Mouse (Mus musculus): ENCODE results near the gene 2010111I01Rik.
"Not testable (repeated sequence)": the region's sequence is repeated elsewhere in the genome, so short reads cannot be mapped to it uniquely, and the experiment has no call there.

2010111I01Rik gene

DNA sequence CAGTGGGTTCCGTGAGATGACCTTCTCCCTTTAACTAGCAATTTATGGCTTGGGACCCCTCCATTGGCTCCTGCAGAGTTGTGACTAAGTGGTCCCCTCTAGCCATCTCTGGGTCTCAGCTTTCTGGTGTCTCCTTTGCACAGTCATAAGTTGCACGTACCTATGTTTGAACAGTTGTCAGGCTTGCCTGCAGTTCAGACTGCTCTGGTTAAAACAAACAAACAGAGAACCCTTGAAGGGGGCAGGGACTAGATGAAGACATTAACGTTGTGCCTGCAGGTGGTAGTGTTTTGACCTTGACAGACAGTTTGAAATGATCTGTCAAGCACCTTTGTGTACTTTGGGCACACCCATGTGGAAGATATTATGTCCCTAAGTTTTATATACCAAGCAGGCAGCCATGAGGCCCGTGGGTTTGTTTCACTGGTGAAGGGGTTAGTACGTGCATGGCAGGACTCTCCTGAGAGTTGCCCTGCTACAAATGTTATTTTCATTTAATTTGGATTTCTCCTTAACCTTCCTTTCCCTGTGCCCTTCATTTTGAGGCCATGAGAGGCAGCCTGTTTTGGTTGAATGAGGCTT is 118.0 kb downstream of the 2010111I01Rik start:
- peak in 1 of 2 experiments; percentile 37 for DNase-seq

DNA sequence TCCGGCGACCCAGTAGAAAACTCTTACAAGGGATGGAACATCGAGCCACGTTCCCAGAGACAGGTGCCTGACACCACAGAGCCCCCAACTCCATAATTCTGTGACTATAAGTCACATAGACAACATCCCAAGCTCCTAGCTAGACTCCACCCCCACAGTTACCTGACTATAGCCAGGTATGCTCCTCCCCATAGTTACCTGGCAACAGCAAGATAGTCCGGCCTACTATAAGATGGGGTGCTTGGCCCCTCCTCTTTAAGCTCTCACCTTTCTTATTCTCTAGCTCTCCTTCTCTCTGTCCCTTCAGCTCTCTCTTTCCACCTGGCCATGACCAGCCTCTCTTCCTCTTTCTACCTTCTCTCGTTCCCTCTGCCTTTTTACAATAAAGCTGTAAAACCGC is 118.4 kb downstream of the 2010111I01Rik start:
- not testable (repeated sequence) for DNase-seq

DNA sequence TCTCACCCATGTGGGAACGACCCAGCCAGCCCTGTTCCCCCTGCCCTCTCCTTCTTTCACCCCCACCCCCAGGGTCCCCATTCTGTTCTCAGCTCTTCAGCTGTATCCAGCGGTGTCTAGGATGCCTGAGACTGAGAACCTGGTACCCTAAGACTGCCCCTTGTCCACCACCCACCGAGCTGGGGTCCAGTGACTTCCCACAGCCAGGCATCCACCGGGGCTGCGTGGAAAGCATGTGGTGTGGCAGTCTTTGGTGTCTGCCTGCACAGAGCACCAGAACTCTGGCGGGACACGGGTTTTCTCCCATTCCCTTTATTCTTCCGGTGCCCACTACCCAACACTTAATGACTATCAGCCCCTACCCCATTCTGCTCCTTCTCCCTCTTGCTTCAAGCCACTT is 119.0 kb downstream of the 2010111I01Rik start:
- DNase-seq = no peak

DNA sequence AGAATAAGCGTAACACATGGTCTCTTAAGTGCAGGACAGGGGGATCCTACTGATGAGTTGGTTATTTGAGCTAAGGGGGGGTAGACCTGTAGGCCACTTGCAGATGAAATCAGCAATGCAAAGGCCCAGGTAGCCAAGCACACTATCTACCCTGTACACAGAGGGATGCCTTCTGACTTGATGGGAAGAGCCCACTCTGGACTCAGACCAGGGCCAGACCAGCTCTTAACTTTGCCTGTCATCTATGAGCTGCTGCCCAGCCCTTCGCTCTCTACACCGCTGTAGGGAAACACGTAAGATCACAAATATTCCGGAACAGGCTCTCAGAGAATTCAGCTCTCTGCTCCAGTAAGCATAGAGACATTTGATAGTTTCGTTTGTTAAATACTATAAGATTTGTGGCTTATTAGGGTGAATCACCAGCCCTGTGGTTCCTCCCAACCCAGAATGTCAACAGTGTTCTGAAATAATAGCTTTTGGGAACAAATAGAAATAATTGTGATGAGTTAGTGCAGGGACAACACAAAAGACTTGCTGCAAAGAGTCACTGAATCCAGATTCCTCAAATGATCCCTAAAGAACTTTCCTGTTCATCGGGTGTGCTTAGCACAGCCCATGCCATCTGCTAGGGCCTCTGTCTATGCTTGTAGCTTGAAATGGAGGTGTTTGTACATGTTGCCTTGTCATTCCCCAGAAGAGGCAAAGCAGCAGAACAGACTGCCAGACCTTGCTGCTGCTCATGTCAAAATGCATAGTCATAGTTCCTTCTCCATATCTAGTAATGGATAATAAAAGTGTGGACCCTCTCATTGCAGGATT is 123.4 kb downstream of the 2010111I01Rik start:
- no peak for DNase-seq

DNA sequence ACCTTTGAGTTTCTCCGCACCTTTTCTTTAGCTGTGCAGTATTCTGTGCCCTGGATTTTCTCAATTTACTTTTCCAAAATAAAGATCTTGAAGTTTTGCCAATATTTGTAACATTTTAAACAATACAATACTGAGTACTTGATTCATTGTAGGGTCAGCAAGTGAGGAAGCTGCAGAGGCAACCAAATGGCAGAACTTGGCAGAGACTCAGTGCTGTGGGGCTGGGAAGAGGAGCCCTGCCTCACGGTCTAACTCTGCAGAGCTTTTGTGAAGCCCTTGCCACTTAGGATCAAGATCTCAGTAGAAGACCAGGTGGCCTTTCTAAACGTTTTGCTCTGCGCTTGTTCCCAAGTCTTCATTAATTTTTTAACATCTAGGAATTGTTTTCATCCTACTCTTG is 124.8 kb downstream of the 2010111I01Rik start:
- no peak for DNase-seq

DNA sequence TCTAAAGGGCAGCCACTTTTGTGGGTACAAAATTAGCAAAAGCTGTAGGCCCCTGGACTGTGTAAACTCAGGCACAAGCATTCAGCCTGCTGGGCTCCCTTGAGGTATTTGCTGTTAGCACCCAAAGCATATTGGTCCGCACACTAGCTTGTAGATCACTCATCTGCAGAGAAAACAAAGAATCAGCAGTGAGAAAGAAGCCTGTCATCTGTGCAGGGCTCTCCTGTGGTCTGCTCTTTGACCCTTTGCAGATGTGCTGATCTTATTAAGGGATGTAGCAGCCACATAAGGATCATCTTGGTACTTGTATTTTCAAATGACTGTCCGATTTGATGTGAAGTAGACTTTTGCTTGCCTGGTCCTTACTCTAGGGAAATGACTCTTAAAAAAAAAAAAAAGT is 126.6 kb downstream of the 2010111I01Rik start:
- no peak for DNase-seq

DNA sequence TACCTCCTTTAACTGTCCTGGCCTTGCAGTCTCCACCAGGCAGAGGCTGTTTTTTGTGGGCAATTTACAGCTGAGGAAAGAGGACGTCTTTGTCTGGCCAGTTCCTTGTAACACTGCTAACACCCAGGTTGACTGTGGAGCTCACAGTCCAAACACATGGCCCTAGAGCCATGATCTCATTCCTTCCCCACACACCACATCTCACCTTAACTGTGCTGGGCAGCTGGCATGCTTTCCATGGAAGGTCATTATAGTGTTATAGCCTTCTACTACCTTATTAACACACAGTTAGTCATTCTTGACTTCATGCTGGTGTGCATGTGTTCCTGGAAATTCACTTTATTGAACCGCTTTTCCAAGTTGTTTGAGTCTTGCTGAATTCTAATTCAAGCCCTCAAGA is 127.6 kb downstream of the 2010111I01Rik start:
- no peak for DNase-seq

DNA sequence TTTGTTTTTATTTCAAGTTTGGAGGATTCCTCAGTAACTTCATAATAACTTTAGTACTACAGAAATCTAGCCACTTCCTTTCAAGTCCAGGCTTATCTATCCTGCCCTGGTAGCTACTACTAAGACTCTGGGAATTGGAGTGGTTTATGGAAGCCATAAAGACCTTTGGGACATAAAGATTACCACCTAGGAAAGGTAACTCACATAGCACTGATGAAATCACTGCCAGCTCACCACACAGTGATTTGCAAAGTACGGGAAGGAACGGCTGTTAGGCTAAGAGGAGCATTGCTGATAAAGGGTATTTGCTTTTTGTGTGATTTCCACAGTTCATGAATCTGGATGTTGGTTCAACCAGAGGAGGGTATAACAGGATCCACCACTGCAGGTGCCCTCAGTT is 128.2 kb downstream of the 2010111I01Rik start:
- DNase-seq = no peak

DNA sequence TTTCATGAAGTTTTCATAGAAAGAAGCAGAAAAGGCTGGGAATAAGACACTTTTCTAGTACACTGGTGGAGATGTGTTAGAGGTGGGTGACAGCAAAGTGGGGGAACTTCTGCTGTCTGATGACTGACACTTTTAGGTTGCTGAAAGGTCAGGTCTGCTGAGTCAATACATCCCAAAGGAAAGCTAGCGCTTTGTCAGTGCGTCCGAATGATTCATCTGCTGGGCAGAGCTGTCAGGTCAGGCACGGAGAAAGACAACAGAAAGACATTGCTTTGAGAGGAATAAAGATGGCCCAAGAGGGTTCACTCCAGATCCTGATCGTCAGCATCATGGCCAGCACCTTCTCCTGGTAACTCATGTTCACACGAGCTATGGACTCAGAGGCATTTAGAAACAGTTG is 128.9 kb downstream of the 2010111I01Rik start:
- no peak for DNase-seq

DNA sequence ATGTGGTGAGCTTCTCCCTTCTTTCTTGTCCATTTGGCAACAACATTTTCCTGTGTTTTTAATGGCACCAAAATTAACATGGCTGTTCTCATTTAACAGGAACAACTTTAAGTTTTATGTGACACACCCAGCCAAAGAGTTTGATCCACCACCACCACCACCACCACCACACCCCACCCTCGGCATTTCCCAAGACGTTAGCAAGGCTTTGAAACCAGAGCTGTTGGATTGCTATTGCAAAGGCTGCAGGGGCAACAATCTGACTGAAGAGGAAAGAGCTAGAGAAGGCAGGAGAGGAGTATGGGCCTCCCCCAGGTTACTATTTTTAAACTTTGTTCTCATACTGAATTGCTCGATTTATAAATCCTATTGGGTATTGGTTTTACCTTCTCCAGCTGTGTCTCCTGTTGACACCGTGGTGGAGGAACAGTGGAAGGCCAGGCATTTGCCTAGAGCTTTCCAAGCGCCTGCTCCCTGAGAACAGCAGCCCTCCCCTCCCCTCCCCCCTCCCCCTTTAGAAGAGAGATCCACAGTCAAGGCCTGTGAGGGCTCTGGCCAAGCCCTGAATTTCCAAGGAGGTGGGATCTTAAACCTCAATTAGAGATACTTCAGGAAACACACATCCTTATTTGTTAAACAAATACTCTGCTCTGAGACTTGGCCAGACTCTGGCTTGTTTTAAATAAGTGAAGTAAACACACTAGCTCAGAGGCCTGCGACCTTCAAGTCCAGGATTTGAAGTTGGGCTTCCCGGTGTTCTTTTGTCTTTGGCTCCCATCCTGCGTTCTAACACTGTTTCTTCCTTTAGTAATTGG is 129.8 kb downstream of the 2010111I01Rik start:
- peak in 1 of 2 experiments; percentile 52 for DNase-seq

DNA sequence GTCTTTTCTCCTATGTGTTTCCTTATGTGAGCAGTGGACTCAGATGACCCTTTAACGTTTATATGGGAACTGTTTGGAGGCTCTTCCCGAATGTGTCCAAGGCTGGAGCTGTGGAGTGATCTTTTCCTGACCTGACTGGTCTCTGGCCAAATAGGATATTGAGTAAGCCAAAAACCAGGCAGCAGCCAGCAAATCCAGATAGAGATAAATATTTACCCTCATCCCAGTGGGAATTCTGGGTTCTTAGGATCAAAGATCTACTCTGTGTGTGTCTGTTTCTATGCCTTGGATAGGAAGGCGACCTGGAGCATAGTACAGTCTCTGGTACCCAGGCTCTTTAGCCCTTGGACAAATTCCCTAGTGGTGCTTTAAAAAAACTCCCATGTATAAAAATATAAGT is 132.1 kb downstream of the 2010111I01Rik start:
- DNase-seq = peak; percentile 64 to 78

DNA sequence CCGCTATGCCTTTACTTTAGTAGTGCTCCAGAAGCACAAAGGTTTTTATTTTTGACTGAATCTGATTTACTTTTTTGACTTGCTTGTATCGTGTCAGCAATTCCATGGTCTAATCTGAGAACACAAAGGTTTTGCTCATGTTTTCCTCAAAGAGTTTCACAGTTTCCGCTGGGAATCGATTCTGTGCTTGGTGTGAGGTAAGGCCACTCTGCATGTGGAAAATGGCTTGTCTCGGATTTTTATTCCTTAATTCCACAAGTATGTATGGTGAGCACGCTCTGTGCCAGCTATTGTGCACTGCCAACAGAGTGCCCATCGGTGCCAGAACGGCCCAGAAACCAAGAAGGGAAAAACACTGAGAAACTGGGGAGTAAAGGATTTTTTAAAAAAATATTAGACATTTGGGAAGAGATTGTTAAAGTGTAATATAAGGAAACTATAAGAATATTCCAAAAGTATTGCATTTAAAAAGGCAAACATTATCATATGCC is 132.8 kb downstream of the 2010111I01Rik start:
- DNase-seq = no peak

DNA sequence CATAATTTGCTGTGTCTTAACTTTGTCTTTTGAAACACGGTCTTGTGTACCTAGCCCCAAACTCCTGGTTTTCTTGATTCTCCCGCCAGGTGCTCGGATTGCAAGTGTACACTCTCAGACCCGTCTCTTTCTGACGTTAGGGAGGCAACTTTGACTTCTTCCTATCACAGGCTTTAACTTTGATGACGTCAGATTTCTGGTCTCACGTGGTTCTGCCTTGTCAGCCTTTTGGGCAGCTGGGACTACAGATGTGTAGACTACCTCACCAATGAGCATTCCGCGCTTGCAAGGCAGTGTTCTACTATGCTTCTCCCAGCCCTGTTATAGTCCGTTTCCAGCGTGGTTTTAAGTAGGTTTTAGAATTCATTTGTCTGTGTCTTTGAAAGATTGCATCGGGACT is 137.1 kb downstream of the 2010111I01Rik start:
- DNase-seq = no peak

DNA sequence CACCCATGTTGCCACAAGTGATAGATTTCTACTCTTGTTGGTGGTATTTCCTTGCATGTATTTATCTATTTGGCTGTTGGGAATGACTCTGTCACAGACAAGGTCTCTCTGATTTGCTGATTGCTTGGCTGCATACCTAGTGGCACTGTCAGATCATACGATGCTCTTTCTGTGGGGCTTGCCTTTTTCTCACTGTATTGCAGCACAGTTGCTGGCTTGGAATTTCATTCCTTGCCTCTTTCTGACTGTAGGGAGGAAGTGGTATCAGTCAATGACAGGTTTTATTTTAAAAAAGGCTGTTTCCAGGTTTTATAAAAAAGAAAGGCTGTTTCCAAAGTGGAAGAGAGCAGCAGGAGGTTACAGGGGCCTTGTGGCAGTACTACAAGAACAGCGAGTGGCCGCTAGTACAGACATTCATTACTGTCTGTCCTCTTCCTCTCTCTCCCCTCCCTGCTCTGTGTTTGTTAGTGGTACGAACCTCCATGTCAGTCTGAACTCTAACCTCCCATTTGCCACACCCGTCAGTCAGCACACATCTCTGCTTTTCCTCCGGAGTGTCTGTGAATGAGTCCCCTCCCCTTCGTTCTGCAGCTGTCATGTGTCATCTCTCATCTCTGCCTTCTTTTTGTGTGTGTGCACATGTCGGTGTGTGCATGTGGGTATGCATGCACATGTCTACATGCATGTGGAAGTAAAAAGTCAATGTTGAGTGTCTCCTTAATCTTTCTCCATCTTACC is 138.3 kb downstream of the 2010111I01Rik start:
- no peak for DNase-seq

DNA sequence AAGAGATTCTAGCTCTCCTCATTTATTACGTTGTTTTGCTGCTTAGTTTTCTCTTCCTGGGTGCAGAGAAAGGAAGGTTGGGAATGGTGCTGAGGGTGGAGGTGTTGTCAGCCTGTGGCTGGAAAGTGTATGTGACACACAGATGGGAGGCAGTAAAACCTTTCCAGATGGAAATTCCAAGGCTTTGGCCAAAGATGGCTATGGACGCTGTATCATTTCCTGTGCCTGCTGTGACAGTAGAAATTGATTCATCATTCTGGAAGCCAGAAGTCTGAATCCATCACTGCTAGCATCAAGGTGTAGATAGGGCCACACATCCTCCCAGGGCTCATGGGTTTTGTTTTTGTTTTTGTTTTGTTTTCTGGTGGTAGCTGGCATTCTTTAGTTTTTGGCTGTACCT is 141.9 kb downstream of the 2010111I01Rik start:
- no peak for DNase-seq

DNA sequence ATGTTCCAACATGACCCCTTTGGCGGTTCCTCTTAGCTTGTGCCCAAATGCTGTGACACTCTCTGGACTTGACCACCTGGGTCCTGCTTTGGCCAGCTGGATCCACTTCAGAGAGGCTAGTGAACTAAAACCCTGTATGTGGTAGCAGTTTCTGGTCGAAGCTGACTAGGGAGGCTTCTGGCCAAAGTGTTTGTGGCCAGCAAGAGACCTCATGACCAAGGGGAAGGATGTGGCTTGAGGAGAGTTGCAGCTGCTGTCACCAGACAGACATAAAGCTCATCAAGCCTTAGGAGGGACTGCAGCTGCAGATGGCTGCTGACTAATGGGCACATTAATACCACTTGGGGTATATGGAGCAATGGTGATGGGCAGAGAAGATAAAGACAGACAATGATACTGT is 143.9 kb downstream of the 2010111I01Rik start:
- DNase-seq = peak; percentile 46 to 52

DNA sequence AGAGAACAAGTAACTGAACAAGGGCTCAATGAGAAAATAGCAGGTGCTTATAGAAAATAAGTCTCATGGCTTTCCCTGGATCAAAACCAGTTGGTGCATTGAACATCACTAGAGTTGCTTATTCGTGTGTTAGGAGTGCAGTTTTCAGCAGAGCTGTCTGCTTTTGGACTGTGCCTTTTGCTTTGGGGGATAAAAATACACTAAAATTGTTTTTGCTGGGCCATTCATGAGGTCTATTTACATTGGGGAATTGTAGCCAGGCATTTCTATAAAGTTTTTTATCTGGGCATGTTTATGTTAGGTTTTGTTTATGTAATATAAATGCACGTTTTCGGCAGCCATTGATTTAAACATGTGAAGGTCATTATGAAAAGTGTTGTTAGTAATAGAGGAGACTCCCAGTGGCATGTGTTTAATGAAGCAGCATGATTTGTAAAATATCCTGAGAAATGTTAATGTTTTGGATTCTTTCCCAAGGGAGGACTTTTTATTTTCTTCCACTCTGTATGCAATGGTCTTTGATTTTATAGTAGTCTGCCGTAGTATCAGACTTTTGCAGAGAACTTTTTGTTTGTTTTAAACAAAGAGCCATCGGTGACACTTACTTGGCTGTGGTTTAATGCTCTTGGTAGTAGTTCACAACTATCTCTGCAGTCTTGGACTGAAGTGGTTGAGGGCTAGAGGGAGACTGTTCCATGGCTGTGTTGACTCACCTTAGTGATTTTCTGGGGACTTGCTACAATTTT is 146.8 kb downstream of the 2010111I01Rik start:
- DNase-seq = no peak

DNA sequence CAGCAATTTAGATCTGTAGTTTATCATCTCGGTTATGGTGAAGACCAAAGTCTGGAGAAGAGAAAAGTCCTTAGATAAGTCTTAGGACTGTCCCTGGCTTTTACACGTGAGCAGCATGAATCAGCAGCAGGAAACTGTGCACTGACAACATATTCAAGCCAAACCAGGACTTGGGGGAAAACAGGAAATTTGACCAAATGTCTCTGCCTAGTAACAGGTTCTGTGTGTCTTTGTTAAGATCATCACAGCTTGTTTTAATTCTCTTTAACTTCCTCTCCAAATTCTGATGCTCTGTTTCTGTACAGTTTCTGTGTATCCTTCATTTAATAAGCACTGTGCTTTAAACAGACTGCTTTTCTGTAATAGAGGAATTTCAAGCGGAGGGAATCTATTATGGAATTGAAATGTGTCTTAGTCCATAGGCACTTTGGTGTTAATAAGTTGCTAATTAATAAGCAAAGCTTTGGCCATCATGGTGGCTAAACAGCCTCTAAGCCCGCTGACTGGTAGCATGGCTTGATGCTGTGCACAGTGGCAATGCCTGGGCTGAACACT is 147.4 kb downstream of the 2010111I01Rik start:
- DNase-seq = peak in 1 of 2 experiments; percentile 29

DNA sequence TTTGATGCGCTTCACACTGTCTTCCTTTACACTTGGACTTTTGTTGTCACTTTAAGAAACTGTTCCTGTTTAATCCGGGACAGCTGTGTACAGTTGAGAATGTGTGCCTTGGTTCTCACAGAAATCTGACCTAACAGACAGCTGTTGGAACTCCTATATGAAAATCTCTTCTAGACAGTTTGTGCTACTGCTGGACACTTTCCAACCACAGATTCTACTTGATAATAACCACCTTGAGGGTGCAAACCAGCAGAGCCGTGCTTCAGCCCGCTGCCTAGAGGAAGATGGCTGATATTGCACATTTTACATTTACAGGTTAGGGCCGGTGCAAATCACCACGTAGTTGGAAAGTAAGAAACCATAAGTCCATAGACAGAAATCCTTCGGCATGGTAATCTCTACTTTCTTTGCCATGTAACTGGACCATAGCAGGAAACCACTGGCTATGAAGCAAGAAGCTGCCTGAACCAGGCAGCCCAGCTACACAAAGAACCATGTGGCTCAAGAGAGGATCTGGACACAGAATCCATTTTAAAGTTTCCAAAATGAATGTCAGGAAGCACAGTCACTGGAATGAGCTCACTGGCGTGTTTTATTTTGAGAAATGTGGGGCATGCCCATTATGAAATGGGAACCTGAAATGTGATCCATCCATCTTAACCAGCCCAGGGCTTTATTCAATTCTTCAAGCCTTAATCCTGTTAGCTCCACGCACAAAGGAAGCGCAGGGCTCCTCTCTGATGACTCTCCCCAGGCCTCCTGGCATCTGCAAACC is 148.1 kb downstream of the 2010111I01Rik start:
- no peak for DNase-seq

DNA sequence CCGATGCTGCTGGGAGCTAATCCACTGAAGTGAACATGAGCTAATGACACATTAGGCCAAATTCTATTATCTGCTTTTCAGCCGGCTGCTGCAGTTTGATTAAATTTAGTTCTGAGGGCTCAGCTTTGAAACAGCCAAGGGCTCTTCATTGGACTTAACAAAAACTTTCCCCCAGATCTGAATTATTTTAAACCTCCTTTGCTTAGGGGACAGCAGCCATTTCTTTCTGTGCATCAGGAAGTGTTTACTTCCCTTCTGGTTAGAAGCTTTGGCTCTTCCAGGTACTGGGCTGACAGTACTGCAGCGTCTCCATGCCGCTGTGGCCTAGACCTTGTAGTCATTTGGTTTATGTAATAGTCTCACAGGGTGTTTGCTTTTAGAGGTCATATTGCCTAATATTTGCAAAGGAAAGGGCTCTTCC is 149.2 kb downstream of the 2010111I01Rik start:
- peak in 1 of 2 experiments; percentile 33 for DNase-seq
